Mouse (Mus musculus) layer of hippocampus, postnatal 36 days (tissue): ENCODE data around the gene Epop. TPM values are rescaled to one million over a fixed set of nuclear protein-coding genes. Genes with fewer than 3 reads are reported as not detected.

ENCODE experiments used
- DNase-seq, 2 experiments: peaks; one replicate each; pipeline ENCODE4 v3.0.0; 2022
- microRNA-seq, 2 experiments: library from miRNA; unstranded; fragments of <30 nt; microRNA quantifications; one replicate each; pipeline ENCODE4 v1.2.0; 2021
- total RNA-seq, 2 experiments: library from RNA; stranded (reverse); gene quantifications; 2 replicates each; pipeline ENCODE4 v1.2.3; 2021

Gene Epop
- total RNA-seq, 2 experiments from 2014 or later: 33.6 to 34.2 TPM

GRCm38 (mm10) chr11:97579088-97579857 is 50.2 kb downstream of the Epop start:
- no peak for DNase-seq

- no peak for DNase-seq
Measured at GRCm38 (mm10) chr11:97578286-97578685, 51.2 kb downstream of the Epop start.

Small RNA genes lying within 50 kb of the gene (microRNA-seq; reads per million reads assigned to microRNA genes)
- 0 to 0.21 reads per million in 2 experiments for gene Gm24158
- gene Mir6927: 0 to 0.42 reads per million in 2 experiments

Other genes starting within 250 kb of the Epop start
- gene Arhgap23, start 214.2 kb downstream of the Epop start, total RNA-seq: 10 to 100 TPM; 73.4 to 75.4 TPM
- not detected for gene 4933428G20Rik, start 129.4 kb downstream of the Epop start, total RNA-seq
- gene Srcin1, start 53.5 kb downstream of the Epop start, total RNA-seq: 100 to 1,000 TPM; 230 to 247 TPM
- gene Mllt6, start 33.7 kb upstream of the Epop start, total RNA-seq: 100 to 1,000 TPM; 105 to 110 TPM
- gene Cisd3, start 56.1 kb upstream of the Epop start, total RNA-seq: 10 to 100 TPM; 52.8 to 58.2 TPM
- gene Pcgf2, start 70.8 kb upstream of the Epop start, total RNA-seq: 10 to 100 TPM; 23.5 to 30.6 TPM
- gene Psmb3, start 73.7 kb upstream of the Epop start, total RNA-seq: 100 to 1,000 TPM; 125 to 129 TPM
- 100 to 1,000 TPM; 109 to 112 TPM for gene Pip4k2b, start 115.0 kb upstream of the Epop start, total RNA-seq
- gene Cwc25, start 136.9 kb upstream of the Epop start, total RNA-seq: 10 to 100 TPM; 19.5 to 19.8 TPM
- gene 1700001P01Rik, start 146.2 kb upstream of the Epop start, total RNA-seq: 1 to 10 TPM in 1 of 2 experiments, under 1 TPM in 1; 0.60 to 1.3 TPM
- gene Rpl23, start 152.7 kb upstream of the Epop start, total RNA-seq: 100 to 1,000 TPM; 355 TPM
- gene Lasp1, start 169.3 kb upstream of the Epop start, total RNA-seq: 10 to 100 TPM; 98.0 to 98.2 TPM
- 10 to 100 TPM; 67.5 to 68.4 TPM for gene B230217C12Rik, start 211.1 kb upstream of the Epop start, total RNA-seq